Mouse (Mus musculus) layer of hippocampus, adult 6 months (tissue): ENCODE data around the gene Fam219a. TPM values are rescaled to one million over a fixed set of nuclear protein-coding genes. Genes with fewer than 3 reads are reported as not detected.

Experiments used
- long read RNA-seq, 2 experiments: library from polyadenylated mRNA; unstranded; transcript quantifications; one replicate each; pipeline ENCODE4 v2.0.0; 2019 to 2020
- polyA plus RNA-seq: library from polyadenylated mRNA; unstranded; fragments of <200 nt; fragmentation: Nextera tagmentation; gene quantifications from 2 replicates; pipeline ENCODE4 v1.2.3, GENCODE M21; 2021

Gene Fam219a
- 14.7 and 21.7 TPM in 2 replicates for polyA plus RNA-seq
- long read RNA-seq, experiment 1, transcript Fam219a-203 (6 exons, 3,357 nt): major isoform, 11 of 25 reads
- long read RNA-seq, experiment 1, partial matches to known transcripts: 2 of 25 reads
- long read RNA-seq, experiment 1, other reads (novel, unspliced or antisense): 12 of 25 reads
- long read RNA-seq, experiment 2, transcript Fam219a-203 (6 exons, 3,357 nt): major isoform, 33 of 64 reads
- long read RNA-seq, experiment 2, partial matches to known transcripts: 0 of 64 reads
- long read RNA-seq, experiment 2, other reads (novel, unspliced or antisense): 28 of 64 reads

DNA sequence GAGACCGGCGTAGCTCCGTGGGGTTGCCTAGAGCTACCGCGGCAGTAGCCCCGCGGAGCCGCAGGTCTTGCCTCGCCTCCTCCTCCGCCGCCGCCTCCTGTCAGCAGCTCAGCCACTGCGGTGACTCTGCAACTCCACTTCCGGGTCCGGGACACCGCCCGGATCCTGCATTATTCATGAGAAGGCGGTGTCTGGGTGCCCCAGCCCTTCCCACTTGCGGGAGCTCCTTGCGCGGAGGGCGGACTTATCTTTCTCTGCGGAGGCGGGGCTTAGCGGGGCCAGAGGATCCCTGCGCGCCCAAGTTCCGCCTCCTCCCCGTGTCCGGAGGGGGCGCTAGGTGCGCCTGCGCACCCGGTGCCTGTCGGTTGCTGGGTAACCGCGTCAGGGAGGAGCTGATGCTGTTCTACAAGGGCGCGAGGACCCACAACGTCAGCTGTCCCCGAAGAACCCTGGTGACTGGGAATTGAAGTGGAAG is at the start of gene Fam219a, which contains the start of gene Dnaic1:
Gene Fam219a (minus strand): TSS at position 128 of the 475 bp plus-strand sequence.
Gene Dnaic1 (plus strand): TSS at position 365 of the 475 bp plus-strand sequence.

DNA sequence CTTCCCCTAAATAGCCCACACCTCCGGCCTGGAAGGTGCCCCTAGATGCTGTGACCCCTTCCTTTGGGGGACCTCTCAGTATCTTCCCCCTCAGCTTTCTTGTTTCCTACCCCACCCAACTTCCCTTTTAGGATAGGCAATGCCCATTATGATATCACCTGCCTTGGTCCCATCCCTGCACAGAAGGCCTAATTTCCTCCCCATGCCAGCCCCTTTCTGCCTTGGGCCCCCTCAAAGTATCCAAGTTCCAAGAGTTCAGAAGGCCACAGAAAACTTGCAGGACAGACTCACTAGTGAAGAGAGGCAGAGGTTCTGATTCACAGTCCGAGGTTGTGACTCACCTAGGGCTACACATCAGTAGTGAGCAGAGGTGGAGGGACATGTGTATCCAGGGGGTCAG is 52.1 kb downstream of the Fam219a start, which contains the start of gene 1110017D15Rik:
Gene 1110017D15Rik (minus strand): TSS at position 101 of the 400 bp plus-strand sequence.

DNA sequence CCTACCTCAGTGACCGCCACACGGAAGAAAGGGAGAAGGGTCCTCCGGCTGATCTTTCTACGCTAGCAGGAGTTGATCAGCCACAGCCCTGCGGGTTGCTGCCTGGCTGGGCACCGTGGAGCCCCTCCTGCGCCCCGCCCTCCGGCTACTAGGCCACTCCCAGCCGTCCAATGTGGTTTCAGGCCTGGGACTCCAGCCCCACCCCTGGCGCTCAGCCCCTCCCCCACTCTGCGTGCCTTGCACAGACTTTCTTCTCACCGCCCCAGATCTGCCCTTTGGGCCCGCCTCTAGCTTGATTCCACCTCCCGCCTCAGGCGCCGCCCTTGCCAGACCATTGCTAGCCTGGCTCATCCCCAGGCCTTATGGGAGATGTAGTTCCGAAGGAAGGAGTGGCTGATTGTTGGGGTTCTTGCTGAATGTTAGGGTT is 66.3 kb downstream of the Fam219a start, which contains the start of gene AI464131:
Gene AI464131 (minus strand): TSS at position 91 of the 427 bp plus-strand sequence.

Other genes with a start within 250 kb of the Fam219a start
- gene Ubap1, start 220.5 kb downstream of the Fam219a start, polyA plus RNA-seq: 18.0 and 22.2 TPM in 2 replicates
- 0.48 and 0.67 TPM in 2 replicates for gene Kif24, start 104.7 kb downstream of the Fam219a start, polyA plus RNA-seq
- 99.2 and 101 TPM in 2 replicates for gene Nudt2, start 104.4 kb downstream of the Fam219a start, polyA plus RNA-seq
- 13.9 and 17.0 TPM in 2 replicates for gene AI464131, start 66.5 kb downstream of the Fam219a start, polyA plus RNA-seq
- 17.0 and 32.8 TPM in 2 replicates for gene 1110017D15Rik, start 52.2 kb downstream of the Fam219a start, polyA plus RNA-seq
- gene Dnaic1, start 237 bp upstream of the Fam219a start, polyA plus RNA-seq: 6.0 and 7.7 TPM in 2 replicates
- gene Enho, start 70.8 kb upstream of the Fam219a start, polyA plus RNA-seq: 58.1 and 69.0 TPM in 2 replicates
- gene Cntfr, start 127.6 kb upstream of the Fam219a start, polyA plus RNA-seq: 12.8 and 15.1 TPM in 2 replicates
- gene Il11ra1, start 130.5 kb upstream of the Fam219a start, polyA plus RNA-seq: 39.2 and 43.2 TPM in 2 replicates
- gene Rpp25l, start 144.0 kb upstream of the Fam219a start, polyA plus RNA-seq: 62.9 and 67.4 TPM in 2 replicates
- gene Dctn3, start 153.6 kb upstream of the Fam219a start, polyA plus RNA-seq: 244 and 258 TPM in 2 replicates
- gene Arid3c, start 161.6 kb upstream of the Fam219a start, polyA plus RNA-seq: 0.08 TPM in 1 of 2 replicates, not detected in the other
- gene Galt, start 185.7 kb upstream of the Fam219a start, polyA plus RNA-seq: 38.2 and 43.6 TPM in 2 replicates
- 20.3 and 23.9 TPM in 2 replicates for gene Sigmar1, start 186.6 kb upstream of the Fam219a start, polyA plus RNA-seq
- 252 and 279 TPM in 2 replicates for gene Ccl27a, start 204.7 kb upstream of the Fam219a start, polyA plus RNA-seq